Mouse (Mus musculus): ENCODE results near the gene Vmn1r52. TPM values are rescaled to one million over a fixed set of nuclear protein-coding genes. Genes with fewer than 3 reads are reported as not detected.
"Not testable (repeated sequence)": the region's sequence is repeated elsewhere in the genome, so short reads cannot be mapped to it uniquely, and the experiment has no call there.

Gene Vmn1r52
- polyA plus RNA-seq (2011; ENCODE audit: insufficient read depth, insufficient read length, low read depth, missing spikeins): not detected in 2 replicates

DNA sequence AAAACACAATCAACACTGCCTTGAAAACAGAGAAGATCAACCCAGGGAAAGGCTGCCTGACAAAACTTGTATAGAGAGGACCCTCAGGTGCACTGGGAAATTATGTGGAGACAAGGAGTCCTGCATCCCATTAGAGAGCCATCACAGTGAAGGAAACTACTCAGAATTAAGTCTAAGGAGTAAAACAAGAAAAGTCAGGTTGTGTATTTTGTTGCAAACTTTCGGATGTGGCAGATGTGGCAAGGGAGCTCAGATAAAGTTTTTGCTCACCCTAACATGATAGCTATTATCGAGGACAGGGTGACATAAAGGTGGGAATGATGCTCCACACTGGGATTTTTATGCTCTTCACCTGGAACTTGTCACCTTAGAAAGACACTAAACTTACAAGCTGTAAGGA is at the start of gene Vmn1r52:
Gene Vmn1r52, plus strand, starts transcription at position 301 of the 400 bp plus-strand sequence.
- TF ChIP-seq CTCF (IDR thresholded peaks at IDR 0.05; ENCODE audit: low read depth, low read length): no peak
- no peak for TF ChIP-seq POLR2A (IDR thresholded peaks at IDR 0.05; ENCODE audit: insufficient read depth, low read length)
- TF ChIP-seq EP300 (IDR thresholded peaks at IDR 0.05; ENCODE audit: insufficient read depth, low read depth, low read length): no peak
- no peaks in the 10 kb centered on the region for H3K4me1 ChIP-seq (ENCODE audit: control insufficient read depth, insufficient read depth, low read length)
- no peak within 1 kb of the TSS for H3K27ac ChIP-seq (ENCODE audit: insufficient read depth, low read length)
- H3K27me3 ChIP-seq (ENCODE audit: control insufficient read depth, insufficient read depth, low read length, poor library complexity, severe bottlenecking): no peaks in the 10 kb centered on the region; the same call in 1 of the 2 replicates
- H3K36me3 ChIP-seq (ENCODE audit: control insufficient read depth, insufficient read depth, low read length, poor library complexity, severe bottlenecking): no peaks in the 10 kb centered on the region
- H3K9me3 ChIP-seq (replicated peaks; ENCODE audit: control insufficient read depth, insufficient read depth, low read length, poor library complexity, severe bottlenecking): no peaks in the 10 kb centered on the region
- no peak within 1 kb of the TSS for H3K9ac ChIP-seq (ENCODE audit: low read depth, poor library complexity, severe bottlenecking)
- H3K4me3 ChIP-seq (ENCODE audit: low read depth, low read length): no peak within 1 kb of the TSS

DNA sequence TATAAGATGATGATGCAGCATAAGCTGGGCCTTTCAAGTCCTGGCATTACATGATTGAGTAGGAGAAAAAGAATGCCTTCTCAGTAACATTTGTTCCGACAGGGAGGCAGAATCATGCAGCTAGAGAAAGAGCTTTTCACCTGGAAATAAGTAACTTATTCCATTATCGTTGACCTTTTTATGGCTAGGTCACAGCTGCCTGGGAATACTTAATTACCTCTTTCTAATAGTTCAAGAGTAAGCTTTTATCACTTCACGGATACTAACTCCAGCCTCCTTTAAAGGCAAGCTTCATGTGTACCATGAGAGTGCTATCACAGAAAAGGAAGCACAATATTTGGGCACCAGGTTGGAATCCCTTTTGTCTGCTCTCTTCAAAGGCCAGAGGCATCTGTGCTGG is 14.5 kb upstream of the Vmn1r52 start:
- Histone ChIP-seq H3K36me3 (ENCODE audit: control insufficient read depth, insufficient read depth, low read length, poor library complexity, severe bottlenecking) (no peaks in the 10 kb centered on the region), H3K9ac (ENCODE audit: low read depth, poor library complexity, severe bottlenecking) (no peak overlapping the region), H3K4me3 (ENCODE audit: low read depth, low read length) (no peak overlapping the region), H3K27me3 (ENCODE audit: control insufficient read depth, insufficient read depth, low read length, poor library complexity, severe bottlenecking) (no peaks in the 10 kb centered on the region), H3K27ac (ENCODE audit: insufficient read depth, low read length) (no peak overlapping the region), H3K9me3 (replicated peaks; ENCODE audit: control insufficient read depth, insufficient read depth, low read length, poor library complexity, severe bottlenecking) (no peaks in the 10 kb centered on the region), H3K4me1 (ENCODE audit: control insufficient read depth, insufficient read depth, low read length) (no peaks in the 10 kb centered on the region)
- TF ChIP-seq POLR2A (IDR thresholded peaks at IDR 0.05; ENCODE audit: insufficient read depth, low read length) (no peak), EP300 (IDR thresholded peaks at IDR 0.05; ENCODE audit: insufficient read depth, low read depth, low read length) (no peak), CTCF (IDR thresholded peaks at IDR 0.05; ENCODE audit: low read depth, low read length) (no peak)

DNA sequence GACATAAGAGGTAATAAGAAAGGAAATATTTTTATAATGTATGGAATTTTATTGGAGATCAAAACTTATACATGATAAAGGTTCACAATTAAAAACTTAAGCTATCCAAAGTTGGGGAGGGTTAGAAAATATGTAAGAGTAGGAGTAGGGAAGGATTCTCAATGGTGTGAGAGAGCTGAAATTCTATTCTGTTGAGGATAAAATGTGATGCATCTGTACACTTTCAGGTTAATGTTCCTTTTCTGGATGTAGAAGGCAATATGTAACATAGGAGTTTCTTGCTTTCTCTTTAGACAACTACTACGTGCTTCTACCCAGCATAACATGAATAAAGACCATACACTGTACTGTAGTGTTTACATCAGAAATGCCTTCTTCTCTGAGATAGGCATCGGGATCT is 27.9 kb downstream of the Vmn1r52 start, which contains the start of gene V1ra8:
Gene V1ra8, plus strand, starts transcription at position 301 of the 400 bp plus-strand sequence.
- not testable (repeated sequence) for H3K9me3 ChIP-seq (replicated peaks; ENCODE audit: control insufficient read depth, insufficient read depth, low read length, poor library complexity, severe bottlenecking); H3K4me3 ChIP-seq (ENCODE audit: low read depth, low read length); H3K4me1 ChIP-seq (ENCODE audit: control insufficient read depth, insufficient read depth, low read length); H3K36me3 ChIP-seq (ENCODE audit: control insufficient read depth, insufficient read depth, low read length, poor library complexity, severe bottlenecking); H3K27me3 ChIP-seq (ENCODE audit: control insufficient read depth, insufficient read depth, low read length, poor library complexity, severe bottlenecking); H3K9ac ChIP-seq (ENCODE audit: low read depth, poor library complexity, severe bottlenecking); H3K27ac ChIP-seq (ENCODE audit: insufficient read depth, low read length)

DNA sequence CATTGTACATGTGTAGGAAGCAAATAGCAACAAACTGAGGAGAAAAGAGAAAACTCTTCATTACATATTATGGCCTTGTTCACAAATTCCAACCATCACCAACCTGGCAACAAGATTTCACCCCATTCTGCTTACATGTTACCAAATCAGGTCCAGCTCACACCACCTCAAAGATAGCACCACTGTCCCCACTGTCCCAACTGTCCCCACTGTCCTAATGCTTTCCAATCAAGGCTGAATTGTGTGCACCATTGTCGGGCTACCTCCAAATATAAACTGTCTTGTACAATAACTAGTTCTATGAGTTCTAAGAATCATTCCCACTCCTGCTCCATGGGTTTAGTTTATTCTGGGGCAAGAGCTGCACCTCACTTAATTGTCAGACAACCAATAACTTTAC is 49.7 kb downstream of the Vmn1r52 start, which contains the start of gene Vmn1r53:
Gene Vmn1r53, minus strand, starts transcription at position 101 of the 400 bp plus-strand sequence.
- no peaks in the 10 kb centered on the region for H3K27me3 ChIP-seq (ENCODE audit: control insufficient read depth, insufficient read depth, low read length, poor library complexity, severe bottlenecking)
- H3K27ac ChIP-seq (ENCODE audit: insufficient read depth, low read length): no peak within 1 kb of the TSS
- peaks cover 10% of the 10 kb centered on the region for H3K9me3 ChIP-seq (replicated peaks; ENCODE audit: control insufficient read depth, insufficient read depth, low read length, poor library complexity, severe bottlenecking)
- H3K4me1 ChIP-seq (ENCODE audit: control insufficient read depth, insufficient read depth, low read length): no peaks in the 10 kb centered on the region
- H3K36me3 ChIP-seq (ENCODE audit: control insufficient read depth, insufficient read depth, low read length, poor library complexity, severe bottlenecking): no peaks in the 10 kb centered on the region
- no peak within 1 kb of the TSS for H3K4me3 ChIP-seq (ENCODE audit: low read depth, low read length)
- no peak within 1 kb of the TSS for H3K9ac ChIP-seq (ENCODE audit: low read depth, poor library complexity, severe bottlenecking)
- TF ChIP-seq EP300 (IDR thresholded peaks at IDR 0.05; ENCODE audit: insufficient read depth, low read depth, low read length): no peak
- no peak for TF ChIP-seq POLR2A (IDR thresholded peaks at IDR 0.05; ENCODE audit: insufficient read depth, low read length)
- no peak for TF ChIP-seq CTCF (IDR thresholded peaks at IDR 0.05; ENCODE audit: low read depth, low read length)

Other genes starting within 250 kb of the Vmn1r52 start
- gene Vmn1r45, start 234.2 kb upstream of the Vmn1r52 start, polyA plus RNA-seq (2011; ENCODE audit: insufficient read depth, insufficient read length, low read depth, missing spikeins): not detected in 2 replicates
- gene Vmn1r46, start 205.5 kb upstream of the Vmn1r52 start, polyA plus RNA-seq (2011; ENCODE audit: insufficient read depth, insufficient read length, low read depth, missing spikeins): 0.06 TPM in 1 of 2 replicates, not detected in the other
- gene Vmn1r47, start 158.7 kb upstream of the Vmn1r52 start, polyA plus RNA-seq (2011; ENCODE audit: insufficient read depth, insufficient read length, low read depth, missing spikeins): not detected in 2 replicates
- not detected in 2 replicates for gene Vmn1r48, start 138.0 kb upstream of the Vmn1r52 start, polyA plus RNA-seq (2011; ENCODE audit: insufficient read depth, insufficient read length, low read depth, missing spikeins)
- not detected in 2 replicates for gene Vmn1r49, start 96.3 kb upstream of the Vmn1r52 start, polyA plus RNA-seq (2011; ENCODE audit: insufficient read depth, insufficient read length, low read depth, missing spikeins)
- gene Vmn1r50, start 73.4 kb upstream of the Vmn1r52 start, polyA plus RNA-seq (2011; ENCODE audit: insufficient read depth, insufficient read length, low read depth, missing spikeins): not detected in 2 replicates
- not detected in 2 replicates for gene Vmn1r51, start 52.2 kb upstream of the Vmn1r52 start, polyA plus RNA-seq (2011; ENCODE audit: insufficient read depth, insufficient read length, low read depth, missing spikeins)
- not detected in 2 replicates for gene V1ra8, start 28.0 kb downstream of the Vmn1r52 start, polyA plus RNA-seq (2011; ENCODE audit: insufficient read depth, insufficient read length, low read depth, missing spikeins)
- gene Vmn1r53, start 49.6 kb downstream of the Vmn1r52 start, polyA plus RNA-seq (2011; ENCODE audit: insufficient read depth, insufficient read length, low read depth, missing spikeins): 0.72 and 0.79 TPM in 2 replicates
- gene Vmn1r54, start 71.5 kb downstream of the Vmn1r52 start, polyA plus RNA-seq (2011; ENCODE audit: insufficient read depth, insufficient read length, low read depth, missing spikeins): not detected in 2 replicates
- gene BC048671, start 126.4 kb downstream of the Vmn1r52 start, polyA plus RNA-seq (2011; ENCODE audit: insufficient read depth, insufficient read length, low read depth, missing spikeins): not detected in 2 replicates
- gene Chst13, start 150.4 kb downstream of the Vmn1r52 start, polyA plus RNA-seq (2011; ENCODE audit: insufficient read depth, insufficient read length, low read depth, missing spikeins): not detected in 2 replicates
- gene Uroc1, start 158.5 kb downstream of the Vmn1r52 start, polyA plus RNA-seq (2011; ENCODE audit: insufficient read depth, insufficient read length, low read depth, missing spikeins): not detected in 2 replicates
- 11.7 and 13.3 TPM in 2 replicates for gene Zxdc, start 194.7 kb downstream of the Vmn1r52 start, polyA plus RNA-seq (2011; ENCODE audit: insufficient read depth, insufficient read length, low read depth, missing spikeins)